Mouse (Mus musculus) thymus, adult 2 months (tissue): ENCODE data around the gene Ago3. TPM values are rescaled to one million over a fixed set of nuclear protein-coding genes. Genes with fewer than 3 reads are reported as not detected.

Experiments
- DNase-seq: peaks from one replicate; pipeline ENCODE4 v3.0.0; 2021
- H3K27ac ChIP-seq: fragments of 200-500 bp; 2 replicates; pipeline ENCODE4 v1.5.1; 2012; ENCODE audit warnings: low read length, control low read depth; ENCODE audit not compliant: control insufficient read depth, insufficient read depth
- H3K27me3 ChIP-seq: fragments of 200-500 bp; 2 replicates; pipeline ENCODE4 v1.6.1; 2012; ENCODE audit warnings: mild to moderate bottlenecking, low read length, moderate library complexity, mixed read lengths; ENCODE audit not compliant: control insufficient read depth, insufficient read depth
- H3K36me3 ChIP-seq: fragments of 200-500 bp; 2 replicates; pipeline ENCODE4 v1.6.1; 2012; ENCODE audit warnings: mild to moderate bottlenecking, low read length, moderate library complexity; ENCODE audit not compliant: control insufficient read depth, insufficient read depth
- H3K4me1 ChIP-seq: fragments of 200-500 bp; replicated peaks from 2 replicates; pipeline ENCODE4 v1.6.1; 2012; ENCODE audit warnings: low read length; ENCODE audit not compliant: control insufficient read depth, insufficient read depth
- H3K4me3 ChIP-seq: fragments of 200-500 bp; 2 replicates; pipeline ENCODE4 v1.5.1; 2012; ENCODE audit warnings: mild to moderate bottlenecking, low read length, control low read depth, moderate library complexity; ENCODE audit not compliant: control insufficient read depth, insufficient read depth
- CTCF ChIP-seq: fragments of 200-500 bp; IDR thresholded peaks from 2 replicates; pipeline ENCODE4 v1.5.1; 2012; ENCODE audit warnings: mild to moderate bottlenecking, control low read depth, low read length, moderate library complexity, borderline replicate concordance; ENCODE audit not compliant: control insufficient read depth, poor library complexity, insufficient read depth; ENCODE audit errors: extremely low read depth
- POLR2A ChIP-seq: fragments of 200-500 bp; IDR thresholded peaks from 2 replicates; pipeline ENCODE4 v1.6.1; 2012; ENCODE audit warnings: mild to moderate bottlenecking, low read length, control low read depth, moderate library complexity; ENCODE audit not compliant: control insufficient read depth, poor library complexity, insufficient read depth; ENCODE audit errors: extremely low read depth
- WGBS: fragments of 180-500 bp; shearing (Covaris S2); methylation state at CpG from one replicate; pipeline ENCODE4 v1.1.7; 2018; 5-methylcytosine and 5-hydroxymethylcytosine counted together
- polyA plus RNA-seq: library from polyadenylated mRNA; depleted of rRNA; stranded (reverse); fragments of >200 nt; gene quantifications from 2 replicates; pipeline ENCODE4 v1.2.3, GENCODE M21; 2012

Gene Ago3
- polyA plus RNA-seq, 1 experiment = 29.1 TPM

DNA sequence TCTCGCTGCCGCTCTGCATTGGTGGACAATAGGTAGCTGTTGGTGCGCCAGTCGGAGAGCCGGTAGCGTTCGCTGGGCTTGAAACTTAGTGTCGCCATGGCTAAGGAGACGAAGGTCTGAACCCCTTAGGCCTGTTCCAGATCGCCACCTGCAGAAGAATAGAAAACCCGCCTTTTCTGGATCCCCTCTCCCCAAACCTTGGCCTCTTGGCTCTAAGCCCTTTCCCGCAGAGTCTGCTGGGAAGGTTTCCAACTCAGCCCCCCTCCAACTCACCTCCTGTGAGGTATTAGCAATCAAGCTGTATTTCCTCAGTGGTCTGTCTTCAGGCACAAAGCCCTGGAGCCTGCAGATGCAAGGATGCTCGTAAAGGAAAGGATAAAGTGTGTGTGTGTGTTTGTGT, 104.5 kb downstream of the Ago3 start:
- no peak for DNase-seq
- Histone ChIP-seq H3K36me3 (no peaks in the 10 kb centered on the region), H3K27me3 (no peaks in the 10 kb centered on the region), H3K27ac (no peak overlapping the region), H3K4me3 (no peak overlapping the region), H3K4me1 (peaks cover 4% of the 10 kb centered on the region)
- no peak for TF ChIP-seq POLR2A
- TF ChIP-seq CTCF = no peak
- WGBS = 91% methylated on average over 13 of the region's 13 CpGs

DNA sequence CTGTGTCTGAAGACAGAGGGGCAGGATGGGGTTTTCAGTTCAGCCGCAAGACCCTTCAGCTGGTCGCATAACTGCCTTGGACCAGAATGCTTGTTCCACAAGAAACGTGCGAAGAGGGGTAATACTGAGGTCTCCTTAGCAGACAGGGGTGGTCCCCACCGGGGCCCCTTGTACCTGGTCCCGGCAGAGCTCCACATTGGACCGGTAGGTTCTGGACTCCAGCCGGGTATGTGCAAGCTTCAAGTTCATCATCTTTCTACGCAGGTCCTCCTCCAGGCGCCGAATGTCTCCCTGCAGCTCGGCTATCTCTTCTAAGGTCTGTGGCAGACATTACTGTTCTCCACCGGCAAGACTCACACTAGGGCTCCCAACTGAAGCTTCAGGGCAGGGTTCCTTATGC, 106.7 kb downstream of the Ago3 start:
- WGBS = 98% methylated on average over 13 of the region's 13 CpGs
- H3K4me1 ChIP-seq = peaks cover 4% of the 10 kb centered on the region
- DNase-seq = no peak
- H3K27me3 ChIP-seq = no peaks in the 10 kb centered on the region
- H3K27ac ChIP-seq = no peak overlapping the region
- H3K4me3 ChIP-seq = no peak overlapping the region
- 0 out of 2 replicates have a peak, but pooled peaks cover 5% of the 10 kb centered on the region for H3K36me3 ChIP-seq
- TF ChIP-seq CTCF = no peak
- TF ChIP-seq POLR2A = no peak

DNA sequence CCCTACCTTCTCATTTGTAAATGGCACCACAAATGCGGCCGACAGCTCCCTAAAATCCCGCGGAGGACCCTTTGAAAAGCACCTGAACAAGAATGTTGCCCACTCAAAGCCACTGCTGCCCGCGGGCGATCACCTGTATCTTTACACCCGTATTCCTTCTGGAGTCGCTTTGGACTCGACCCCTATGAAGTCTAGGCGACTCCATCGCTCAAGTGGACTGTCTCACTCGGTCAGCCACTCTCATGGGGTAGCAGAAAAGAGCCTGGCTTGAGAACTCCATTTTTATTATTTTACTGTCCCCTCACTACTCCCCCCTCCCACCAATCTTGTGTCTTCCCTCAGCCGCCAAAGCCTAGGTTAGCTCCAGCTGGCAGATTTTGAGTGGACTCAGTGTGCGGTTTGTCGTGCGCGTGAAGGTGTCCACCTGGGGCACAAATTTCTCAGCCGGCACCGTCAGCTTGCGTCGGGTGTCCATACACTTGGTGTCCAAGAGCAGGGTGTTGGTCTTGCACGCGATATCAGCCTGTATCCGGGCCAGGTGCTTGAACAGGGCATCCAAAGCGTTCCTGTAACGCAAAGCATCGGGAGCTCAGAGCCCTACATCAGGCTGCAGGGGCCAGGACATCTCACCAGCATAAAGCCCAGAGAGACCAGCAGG, 107.4 kb downstream of the Ago3 start:
- WGBS = 62% methylated on average over 28 of the region's 28 CpGs
- DNase-seq = peak; percentile 9
- H3K4me1 ChIP-seq = peaks cover 4% of the 10 kb centered on the region
- H3K4me3 ChIP-seq = 0 out of 2 replicates have a peak overlapping the region, but pooled peaks have one; percentile 4
- TF ChIP-seq CTCF (no peak), POLR2A (no peak)
- H3K27me3 ChIP-seq = no peaks in the 10 kb centered on the region
- no peak overlapping the region for H3K27ac ChIP-seq
- peaks cover 11% of the 10 kb centered on the region for H3K36me3 ChIP-seq

DNA sequence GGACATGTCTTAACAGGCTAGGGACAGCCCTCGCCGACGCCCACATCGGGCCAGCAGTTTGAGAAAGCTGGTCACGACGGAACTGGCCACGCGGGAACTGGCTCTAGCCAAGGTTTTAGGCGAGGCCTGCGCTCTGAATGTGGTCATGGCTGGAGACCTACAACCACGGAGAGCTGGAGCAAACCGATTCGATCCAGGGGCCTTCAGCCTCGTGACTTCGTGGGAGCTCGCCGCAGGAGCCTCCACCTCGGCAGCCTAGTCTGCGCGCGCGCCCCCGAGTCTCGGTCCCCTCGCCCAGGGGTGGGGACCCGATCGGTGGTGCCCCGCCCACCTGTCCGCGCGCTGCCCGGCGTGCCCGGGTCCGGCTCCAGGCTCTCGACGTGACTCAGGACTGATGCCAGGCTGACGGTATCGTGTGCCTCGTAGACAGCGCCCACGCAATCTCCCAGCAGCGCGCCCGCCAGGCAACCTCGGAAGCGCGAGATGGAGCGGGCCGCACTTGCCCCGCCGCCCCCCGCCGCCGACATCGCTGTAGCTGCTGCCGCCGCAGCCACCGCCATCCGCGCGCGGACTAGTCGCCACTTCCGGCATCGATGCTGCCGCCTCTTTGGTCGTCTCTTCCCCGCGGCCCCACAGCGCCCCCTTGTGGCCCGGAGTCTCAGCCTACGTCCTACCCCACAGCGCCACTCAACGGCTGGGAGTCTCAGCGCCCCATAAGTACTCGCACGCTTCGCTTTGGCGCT, 108.1 kb downstream of the Ago3 start, which contains the start of gene Adprhl2:
Gene Adprhl2, minus strand, starts transcription at position 593 of the 743 bp plus-strand sequence.
- Histone ChIP-seq H3K36me3 (peaks cover 18% of the 10 kb centered on the region), H3K27me3 (no peaks in the 10 kb centered on the region), H3K4me1 (peaks cover 4% of the 10 kb centered on the region), H3K27ac (no peak within 1 kb of the TSS), H3K4me3 (peak within 1 kb of the TSS; percentile 59)
- DNase-seq = peak; percentile 99
- TF ChIP-seq CTCF (peak; percentile 100), POLR2A (0 out of 2 replicates have a peak, but pooled peaks have one; percentile 68)
- under 1% methylated on average over 80 of the region's 80 CpGs for WGBS

DNA sequence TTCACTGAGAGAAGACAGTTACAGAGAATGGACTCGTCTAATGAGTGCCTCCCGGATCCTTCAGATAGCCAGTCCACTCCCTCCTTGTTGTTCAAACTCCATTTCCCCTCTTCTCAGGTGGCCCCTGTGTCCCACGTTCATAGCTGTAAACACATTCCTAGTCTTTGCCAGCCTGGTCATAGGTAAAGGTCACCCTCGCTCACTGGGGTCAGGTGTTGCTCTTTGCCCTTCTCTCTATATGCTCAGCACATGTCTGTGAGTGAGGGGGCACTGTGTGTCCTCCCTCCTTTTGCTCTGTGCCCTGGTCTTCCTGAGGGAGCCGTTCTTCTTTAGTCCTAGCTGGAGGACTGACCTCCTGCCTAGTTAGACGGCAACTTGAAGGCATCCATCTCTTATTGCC, 109.5 kb downstream of the Ago3 start:
- no peak for DNase-seq
- Histone ChIP-seq H3K27me3 (no peaks in the 10 kb centered on the region), H3K27ac (no peak overlapping the region), H3K4me3 (no peak overlapping the region), H3K36me3 (peaks cover 24% of the 10 kb centered on the region), H3K4me1 (peaks cover 4% of the 10 kb centered on the region)
- WGBS = 95% methylated on average over 6 of the region's 6 CpGs
- TF ChIP-seq POLR2A = no peak
- TF ChIP-seq CTCF = no peak

DNA sequence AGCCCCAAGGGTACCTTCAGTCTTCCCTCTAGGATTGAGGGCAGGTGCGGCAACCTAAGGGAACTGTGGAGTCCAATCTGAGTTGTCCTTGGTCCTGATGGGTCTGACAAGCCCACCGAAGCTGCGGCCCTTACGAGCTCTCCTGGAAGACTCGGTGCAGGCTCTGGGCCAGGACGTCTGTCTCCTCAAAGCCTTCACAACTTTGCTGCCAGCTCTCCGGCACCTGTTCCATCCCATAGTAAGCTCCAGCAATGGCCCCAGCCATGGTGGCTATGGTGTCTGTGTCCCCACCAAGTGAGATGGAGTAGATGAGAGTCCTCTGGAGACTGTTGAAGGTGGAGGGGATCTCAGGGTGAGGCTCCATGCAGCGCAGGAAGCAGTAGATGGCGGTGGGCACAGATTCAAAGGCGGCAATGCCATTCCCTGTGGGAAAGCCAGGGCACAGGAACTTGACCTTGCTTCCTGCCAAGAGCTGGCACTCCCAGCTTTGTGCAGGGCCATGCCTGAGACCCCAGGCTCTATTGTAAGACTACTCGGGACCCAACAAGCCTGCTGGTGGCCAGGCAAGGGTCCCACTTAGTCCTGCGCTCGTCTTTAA, 112.8 kb downstream of the Ago3 start:
- WGBS = 97% methylated on average over 13 of the region's 13 CpGs
- H3K27me3 ChIP-seq = no peaks in the 10 kb centered on the region
- H3K36me3 ChIP-seq = peaks cover 24% of the 10 kb centered on the region
- no peak overlapping the region for H3K27ac ChIP-seq
- H3K4me1 ChIP-seq = peaks cover 4% of the 10 kb centered on the region
- no peak for DNase-seq
- no peak for TF ChIP-seq CTCF
- no peak for TF ChIP-seq POLR2A
- no peak overlapping the region for H3K4me3 ChIP-seq
